Mouse (Mus musculus): ENCODE results near the gene Aplp1. TPM values are rescaled to one million over a fixed set of nuclear protein-coding genes. Genes with fewer than 3 reads are reported as not detected.

The Aplp1 gene
- polyA plus RNA-seq, 1 experiment from 2014 or later, result 50.4 TPM

DNA sequence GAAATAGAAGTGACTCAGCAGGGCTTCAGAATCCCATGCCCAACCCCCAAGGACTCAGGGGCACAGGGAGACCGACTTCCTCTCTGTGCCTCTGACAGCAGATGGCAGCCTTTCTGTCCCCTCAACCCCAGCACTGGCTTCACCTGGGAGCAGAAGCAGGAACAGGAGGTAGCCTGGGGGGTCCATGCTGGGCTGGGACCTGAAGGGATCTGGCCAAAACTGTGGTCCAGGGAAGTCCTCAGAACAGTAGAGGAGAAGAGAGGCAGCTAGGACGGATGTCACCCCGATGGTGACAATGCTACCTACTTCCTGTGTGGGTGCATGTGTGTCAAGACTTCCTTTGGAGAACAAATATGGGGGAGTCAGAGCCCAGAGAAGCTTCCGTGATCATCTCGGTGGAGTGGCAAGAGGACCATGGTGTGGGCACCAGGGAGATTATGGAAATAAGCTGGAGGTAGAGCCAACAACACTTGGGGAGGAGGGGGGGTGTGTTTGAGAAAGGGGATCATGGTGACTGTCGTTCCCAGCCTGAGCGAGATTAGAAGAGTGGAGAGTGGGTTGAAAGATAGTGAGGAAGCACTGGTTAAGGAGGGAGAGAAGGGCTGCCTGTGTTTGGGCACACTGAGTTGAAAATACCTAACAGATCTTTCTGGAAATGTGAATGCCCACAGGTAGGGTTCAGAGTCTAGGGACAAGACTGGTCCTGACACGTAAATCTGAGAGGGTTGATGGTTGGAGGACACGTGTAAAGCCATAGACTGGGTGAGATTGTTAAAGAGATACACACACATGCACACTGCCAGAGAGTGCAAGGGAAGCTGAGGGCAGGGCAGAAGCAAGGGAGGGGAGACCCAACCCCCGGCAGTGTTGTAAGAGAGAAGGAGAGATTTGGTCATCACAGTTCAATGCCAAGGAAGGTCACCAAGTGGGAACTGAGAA is 25.5 kb downstream of the Aplp1 start, which contains the start of gene Hcst:
Gene Hcst (minus strand): TSS at position 294 of the 939 bp plus-strand sequence.
- H3K4me1 ChIP-seq, result peaks cover 18% of the 10 kb centered on the region
- H3K4me3 ChIP-seq, result no peak within 1 kb of the TSS; the same call in 1 of the 2 replicates
- no peak within 1 kb of the TSS for H3K27ac ChIP-seq
- no peaks in the 10 kb centered on the region for H3K36me3 ChIP-seq
- DNase-seq (ENCODE audit: low spot score), result no peak
- 59% methylated on average over 10 of the region's 10 CpGs for WGBS
- H3K27me3 ChIP-seq (ENCODE audit: insufficient read depth, poor library complexity, severe bottlenecking), result peaks cover 33% of the 10 kb centered on the region; the same call in 1 of the 2 replicates
- H3K9me3 ChIP-seq, result no peaks in the 10 kb centered on the region

DNA sequence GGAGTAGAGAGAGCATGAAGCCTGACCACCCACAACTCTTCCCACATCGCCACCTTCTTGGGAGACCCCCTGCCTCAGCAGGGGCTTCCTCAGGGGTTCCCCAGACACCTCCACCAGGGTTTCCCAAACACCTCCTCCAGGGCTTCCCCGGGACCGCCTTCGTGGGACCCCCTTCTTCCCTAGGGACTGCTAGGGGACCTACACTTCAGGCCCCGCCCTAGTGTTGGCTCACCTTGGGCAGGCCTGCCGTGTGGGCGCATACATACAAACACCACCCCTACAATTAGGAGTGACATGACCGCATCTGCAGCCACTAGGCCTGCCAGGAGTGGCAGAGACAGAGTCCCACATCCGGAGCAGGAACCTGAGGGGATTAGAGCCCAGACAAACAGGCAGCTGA is 27.5 kb downstream of the Aplp1 start:
- 66% methylated on average over 9 of the region's 9 CpGs for WGBS
- peaks cover 17% of the 10 kb centered on the region for H3K4me1 ChIP-seq
- H3K4me3 ChIP-seq, result no peak overlapping the region
- no peak for DNase-seq (ENCODE audit: low spot score)
- no peaks in the 10 kb centered on the region for H3K9me3 ChIP-seq
- peaks cover 22% of the 10 kb centered on the region; the same call in 1 of the 2 replicates for H3K27me3 ChIP-seq (ENCODE audit: insufficient read depth, poor library complexity, severe bottlenecking)
- H3K36me3 ChIP-seq, result no peaks in the 10 kb centered on the region
- H3K27ac ChIP-seq, result no peak overlapping the region

DNA sequence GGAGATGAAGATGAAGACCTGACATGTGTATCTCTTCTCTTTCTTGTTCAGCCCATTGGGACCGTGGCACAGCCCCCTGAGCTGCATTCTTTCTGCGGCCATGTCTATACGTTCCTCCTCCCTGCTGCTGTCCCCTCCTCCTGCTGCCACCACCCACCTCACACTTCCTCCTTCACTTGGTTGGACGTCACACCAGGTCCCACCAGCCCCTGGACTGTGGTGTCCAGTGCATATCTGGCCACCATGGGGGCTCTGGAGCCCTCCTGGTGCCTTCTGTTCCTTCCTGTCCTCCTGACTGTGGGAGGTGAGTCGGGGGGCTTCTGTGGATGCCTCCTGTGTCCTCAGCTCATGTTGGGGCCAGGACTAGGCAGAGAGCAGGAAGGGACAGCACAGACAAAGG is 31.7 kb downstream of the Aplp1 start, which contains the start of gene Tyrobp:
Gene Tyrobp (plus strand): TSS at position 165 of the 400 bp plus-strand sequence.
- Histone ChIP-seq H3K36me3 (no peaks in the 10 kb centered on the region), H3K4me3 (no peak within 1 kb of the TSS), H3K9me3 (no peaks in the 10 kb centered on the region), H3K4me1 (no peaks in the 10 kb centered on the region), H3K27me3 (ENCODE audit: insufficient read depth, poor library complexity, severe bottlenecking) (no peaks in the 10 kb centered on the region), H3K27ac (no peak within 1 kb of the TSS)
- WGBS, result 63% methylated on average over 5 of the region's 5 CpGs
- DNase-seq (ENCODE audit: low spot score), result no peak

DNA sequence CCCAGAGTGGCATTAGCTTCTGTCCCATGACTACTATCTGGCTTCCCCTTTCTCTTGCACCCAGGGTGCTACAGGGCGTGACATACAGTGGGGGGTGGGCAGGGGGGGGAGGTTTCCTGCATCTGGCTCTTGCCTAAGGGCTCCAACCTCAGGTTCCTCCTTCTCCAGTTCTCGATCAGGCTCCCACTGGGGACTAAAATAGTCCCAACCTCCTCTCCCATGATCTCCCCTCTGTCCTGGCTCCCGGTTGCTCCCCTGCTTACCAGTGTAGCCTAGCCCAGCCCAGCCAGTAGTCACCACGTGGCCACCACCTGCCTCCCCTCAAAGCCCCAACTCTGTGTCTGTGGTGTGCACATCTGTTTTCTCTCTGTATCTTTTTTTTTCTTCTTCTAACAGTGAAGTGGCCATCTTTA is 32.6 kb downstream of the Aplp1 start:
- 44% methylated on average over 4 of the region's 4 CpGs for WGBS
- no peaks in the 10 kb centered on the region for H3K4me1 ChIP-seq
- H3K36me3 ChIP-seq, result no peaks in the 10 kb centered on the region
- DNase-seq (ENCODE audit: low spot score), result no peak
- no peaks in the 10 kb centered on the region for H3K27me3 ChIP-seq (ENCODE audit: insufficient read depth, poor library complexity, severe bottlenecking)
- no peak overlapping the region for H3K4me3 ChIP-seq
- no peaks in the 10 kb centered on the region for H3K9me3 ChIP-seq
- no peak overlapping the region for H3K27ac ChIP-seq

DNA sequence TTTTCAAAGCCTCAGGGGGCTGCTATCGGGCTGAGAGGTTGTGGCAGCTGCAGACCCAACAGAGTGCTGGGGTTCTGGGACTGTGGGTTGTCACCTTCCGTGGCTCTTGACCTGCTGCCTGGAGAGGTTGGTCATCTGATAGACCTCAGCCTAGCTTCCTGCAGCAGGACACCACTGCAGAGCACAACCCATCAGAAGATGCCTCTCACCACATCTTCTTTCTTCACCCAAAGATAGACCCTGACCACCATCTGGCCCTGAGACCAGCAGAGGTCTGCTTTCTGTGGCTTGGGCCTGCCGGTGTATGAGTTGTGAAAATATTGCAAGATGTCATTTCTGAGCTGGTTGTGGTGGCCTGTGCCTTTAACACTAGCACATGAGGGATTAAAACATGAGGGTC is 34.3 kb downstream of the Aplp1 start:
- no peak for DNase-seq (ENCODE audit: low spot score)
- no peak overlapping the region for H3K27ac ChIP-seq
- no peaks in the 10 kb centered on the region for H3K27me3 ChIP-seq (ENCODE audit: insufficient read depth, poor library complexity, severe bottlenecking)
- no peaks in the 10 kb centered on the region for H3K36me3 ChIP-seq
- 57% methylated on average over 3 of the region's 3 CpGs for WGBS
- H3K4me1 ChIP-seq, result no peaks in the 10 kb centered on the region
- no peak overlapping the region for H3K4me3 ChIP-seq
- no peaks in the 10 kb centered on the region for H3K9me3 ChIP-seq

DNA sequence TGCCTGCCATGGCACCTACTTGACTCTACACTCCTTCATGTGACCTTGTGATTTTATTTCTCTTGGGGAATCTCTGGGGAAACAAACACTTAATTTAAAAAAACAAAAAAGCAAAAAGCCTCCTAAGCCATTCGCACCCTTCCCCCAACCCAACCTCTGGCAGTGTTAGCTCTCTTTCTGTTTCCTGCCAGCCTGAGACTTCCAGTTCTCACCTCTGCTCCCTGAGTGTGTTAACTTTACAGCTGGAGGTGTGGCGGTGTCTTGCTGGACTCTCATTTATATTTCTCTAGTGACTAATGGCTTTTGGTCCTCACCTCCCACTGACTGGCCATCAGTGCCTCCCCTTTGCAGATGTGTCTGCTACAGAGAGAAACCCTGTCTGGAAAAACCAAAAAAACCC is 35.5 kb downstream of the Aplp1 start:
- H3K36me3 ChIP-seq, result no peaks in the 10 kb centered on the region
- 53% methylated on average over 2 of the region's 2 CpGs for WGBS

DNA sequence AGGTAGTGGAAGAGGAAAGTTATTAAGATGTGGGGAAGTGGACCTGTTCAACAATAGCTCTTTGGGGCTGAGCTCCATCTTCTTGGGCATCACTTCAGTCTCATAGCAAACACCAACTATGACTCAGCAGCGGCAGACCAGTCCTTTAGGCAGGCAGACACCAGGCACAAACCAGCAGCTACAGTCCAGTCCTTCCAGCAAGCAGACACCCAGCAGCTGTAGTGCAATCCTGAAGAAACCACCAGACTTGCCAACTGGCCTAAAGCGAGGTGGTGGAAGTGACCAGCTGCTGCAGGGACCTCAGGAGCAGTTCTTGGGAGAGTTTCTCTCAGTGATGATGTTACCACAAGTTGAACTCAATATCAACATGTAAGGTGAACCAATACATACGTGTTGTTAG is 36.7 kb downstream of the Aplp1 start:
- DNase-seq (ENCODE audit: low spot score), result no peak
- Histone ChIP-seq H3K36me3 (no peaks in the 10 kb centered on the region), H3K4me1 (no peaks in the 10 kb centered on the region), H3K27me3 (ENCODE audit: insufficient read depth, poor library complexity, severe bottlenecking) (no peaks in the 10 kb centered on the region), H3K27ac (no peak overlapping the region), H3K9me3 (no peaks in the 10 kb centered on the region), H3K4me3 (no peak overlapping the region)
- WGBS, result 77% methylated on average over 3 of the region's 3 CpGs

More for the DNA sequence above, 35.5 kb downstream of the Aplp1 start:
- no peak for DNase-seq (ENCODE audit: low spot score)
- H3K4me1 ChIP-seq, result no peaks in the 10 kb centered on the region
- no peaks in the 10 kb centered on the region for H3K27me3 ChIP-seq (ENCODE audit: insufficient read depth, poor library complexity, severe bottlenecking)
- H3K9me3 ChIP-seq, result no peaks in the 10 kb centered on the region
- H3K27ac ChIP-seq, result no peak overlapping the region
- no peak overlapping the region for H3K4me3 ChIP-seq

DNA sequence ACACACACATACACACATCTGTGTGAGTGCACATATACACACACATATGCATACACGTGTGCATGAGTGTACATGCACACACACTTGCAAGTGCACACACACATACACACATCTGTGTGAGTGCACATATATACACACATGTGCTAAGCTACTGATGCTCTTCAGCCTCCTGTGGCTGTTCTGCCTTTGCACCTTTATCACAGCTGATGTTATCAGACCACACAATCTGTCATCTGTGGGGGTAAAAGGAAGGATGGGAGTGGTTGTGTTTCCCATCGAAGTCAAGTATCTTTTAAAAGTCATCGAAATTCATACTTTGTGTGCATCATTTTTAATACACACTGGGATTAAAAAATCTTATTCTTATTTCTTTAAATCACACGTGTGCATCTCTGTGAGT is 43.0 kb downstream of the Aplp1 start:
- DNase-seq (ENCODE audit: low spot score), result no peak
- 65% methylated on average over 4 of the region's 4 CpGs for WGBS
- Histone ChIP-seq H3K36me3 (no peaks in the 10 kb centered on the region), H3K27ac (no peak overlapping the region), H3K4me3 (no peak overlapping the region), H3K4me1 (no peaks in the 10 kb centered on the region), H3K9me3 (no peaks in the 10 kb centered on the region), H3K27me3 (ENCODE audit: insufficient read depth, poor library complexity, severe bottlenecking) (no peaks in the 10 kb centered on the region)

DNA sequence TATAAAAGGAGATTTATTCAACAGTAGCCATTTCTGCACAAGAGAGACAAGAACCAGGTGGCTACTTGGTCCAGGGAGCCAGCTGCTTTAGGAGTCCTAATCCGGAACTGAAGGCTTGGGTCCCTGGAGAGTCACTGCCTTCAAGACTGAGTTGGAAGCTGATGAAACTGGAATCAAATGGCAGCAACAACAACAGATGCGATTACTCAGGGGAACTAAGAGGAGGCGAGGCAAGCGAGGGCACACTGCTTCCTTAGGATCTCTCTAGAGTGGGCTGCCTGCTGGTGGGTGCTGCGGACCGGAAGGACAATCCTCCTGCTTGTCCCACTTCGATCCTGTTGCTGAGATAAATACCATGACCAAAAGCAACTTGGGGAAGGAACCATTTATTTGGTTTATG is 45.7 kb downstream of the Aplp1 start:
- Histone ChIP-seq H3K4me1 (no peaks in the 10 kb centered on the region), H3K27ac (no peak overlapping the region), H3K27me3 (ENCODE audit: insufficient read depth, poor library complexity, severe bottlenecking) (no peaks in the 10 kb centered on the region), H3K9me3 (no peaks in the 10 kb centered on the region), H3K36me3 (no peaks in the 10 kb centered on the region), H3K4me3 (no peak overlapping the region)
- no peak for DNase-seq (ENCODE audit: low spot score)
- 55% methylated on average over 7 of the region's 7 CpGs for WGBS

DNA sequence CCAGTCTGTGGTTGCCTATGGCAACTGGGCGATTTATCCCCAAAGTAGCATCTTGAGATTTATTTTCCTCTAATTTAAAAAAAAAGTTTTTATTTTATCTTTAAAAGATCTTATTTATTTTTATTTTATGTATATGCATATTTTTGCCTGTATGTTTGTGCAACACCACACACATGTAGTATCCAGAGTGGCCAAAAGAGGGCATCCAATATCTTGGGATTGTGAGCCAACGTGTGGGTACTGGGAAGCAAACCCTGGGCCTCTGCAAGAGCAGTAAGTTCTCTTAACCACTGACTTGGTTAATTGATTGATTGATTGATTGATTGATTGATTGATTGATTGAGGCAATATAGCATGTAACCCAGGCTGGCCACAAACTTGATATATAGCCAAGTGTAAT is 50.5 kb downstream of the Aplp1 start:
- 47% methylated on average over 2 of the region's 2 CpGs for WGBS
- no peak for DNase-seq (ENCODE audit: low spot score)
- Histone ChIP-seq H3K9me3 (no peaks in the 10 kb centered on the region), H3K27me3 (ENCODE audit: insufficient read depth, poor library complexity, severe bottlenecking) (no peaks in the 10 kb centered on the region), H3K4me1 (no peaks in the 10 kb centered on the region), H3K27ac (no peak overlapping the region), H3K4me3 (no peak overlapping the region), H3K36me3 (no peaks in the 10 kb centered on the region)

DNA sequence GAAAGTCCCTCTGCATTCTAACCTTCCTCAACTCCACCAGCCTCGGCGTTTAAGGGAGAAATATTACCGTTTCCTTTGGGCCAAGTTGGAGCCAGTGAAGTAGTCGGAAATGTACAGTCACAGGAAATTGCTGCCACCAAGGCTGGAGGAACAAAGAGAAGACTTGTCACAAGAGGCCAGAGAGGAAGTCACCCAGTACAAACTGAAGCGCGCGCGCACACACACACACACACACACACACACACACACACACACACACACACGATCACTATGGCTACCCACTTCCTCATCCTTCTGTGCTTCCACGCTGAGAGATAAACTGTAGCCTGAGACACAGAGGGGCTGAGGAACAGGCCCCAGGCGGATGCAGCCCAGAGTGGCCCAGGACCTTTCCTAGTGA is 51.0 kb downstream of the Aplp1 start:
- 51% methylated on average over 11 of the region's 11 CpGs for WGBS
- no peaks in the 10 kb centered on the region for H3K9me3 ChIP-seq
- H3K4me3 ChIP-seq, result no peak overlapping the region
- peak overlapping the region; percentile 62; the same call in 1 of the 2 replicates for H3K27ac ChIP-seq
- peak; percentile 88 for DNase-seq (ENCODE audit: low spot score)
- no peaks in the 10 kb centered on the region for H3K27me3 ChIP-seq (ENCODE audit: insufficient read depth, poor library complexity, severe bottlenecking)
- H3K4me1 ChIP-seq, result no peaks in the 10 kb centered on the region
- no peaks in the 10 kb centered on the region for H3K36me3 ChIP-seq

DNA sequence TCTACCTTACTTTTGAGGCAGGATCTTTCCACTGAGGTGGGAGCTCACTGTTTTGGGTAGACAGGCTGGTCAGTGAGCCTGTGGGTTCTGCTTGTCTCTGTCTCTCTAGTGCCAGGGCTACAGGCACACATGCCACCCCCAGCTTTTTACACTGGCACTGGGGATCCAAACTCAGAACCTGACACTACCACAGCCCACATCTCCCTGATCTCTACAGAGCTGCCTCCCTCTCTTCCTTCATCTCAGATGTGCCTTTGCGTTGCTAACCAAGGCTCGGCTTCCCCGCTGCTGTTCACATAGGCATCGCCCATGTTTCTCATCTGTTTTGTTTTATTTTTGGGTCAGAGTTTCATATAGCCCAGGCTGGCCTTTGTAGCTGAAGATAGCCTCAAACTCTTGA is 51.7 kb downstream of the Aplp1 start:
- no peaks in the 10 kb centered on the region for H3K27me3 ChIP-seq (ENCODE audit: insufficient read depth, poor library complexity, severe bottlenecking)
- peak overlapping the region; percentile 62 for H3K27ac ChIP-seq
- no peak overlapping the region for H3K4me3 ChIP-seq
- no peaks in the 10 kb centered on the region for H3K36me3 ChIP-seq
- DNase-seq (ENCODE audit: low spot score), result no peak
- no peaks in the 10 kb centered on the region for H3K4me1 ChIP-seq
- no peaks in the 10 kb centered on the region for H3K9me3 ChIP-seq
- WGBS, result 82% methylated on average over 4 of the region's 4 CpGs

DNA sequence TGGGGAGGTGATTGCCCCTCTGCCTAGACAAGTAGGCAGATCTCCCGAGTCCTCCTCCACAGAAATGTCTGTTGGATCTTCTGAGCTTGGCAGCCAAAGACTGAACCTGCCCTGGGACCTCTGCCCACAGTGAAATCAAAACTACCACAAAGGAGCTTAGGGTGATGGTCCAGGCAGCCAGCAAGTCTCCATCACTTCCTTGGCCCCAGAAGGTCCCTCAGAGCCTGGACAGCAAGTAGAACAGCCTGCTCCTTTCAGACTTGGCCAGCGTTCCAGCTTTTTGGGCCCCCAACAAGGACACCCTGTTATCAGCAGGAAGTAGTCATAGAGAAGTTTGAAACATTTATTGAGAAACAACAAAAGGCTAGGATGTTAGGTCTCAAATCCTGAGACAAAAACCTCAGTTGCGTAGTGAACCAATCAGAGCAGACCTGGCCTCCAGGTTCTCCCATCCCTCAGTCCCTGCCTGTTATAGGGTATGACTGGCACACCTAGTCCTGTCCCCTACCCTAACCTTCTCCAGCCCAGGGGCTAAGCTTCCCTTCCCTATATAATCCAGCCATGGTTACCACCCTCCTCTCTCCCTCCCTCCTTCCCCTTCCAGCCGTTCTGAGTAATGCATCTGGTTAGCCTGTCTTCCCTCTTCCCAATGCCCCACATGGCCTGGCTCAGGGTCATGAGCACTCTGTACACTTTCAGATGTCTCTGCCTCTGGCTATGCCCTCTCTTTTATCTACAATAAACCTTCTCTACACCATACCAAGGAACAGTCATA is 52.4 kb downstream of the Aplp1 start:
- WGBS, result 70% methylated on average over 4 of the region's 4 CpGs
- Histone ChIP-seq H3K27me3 (ENCODE audit: insufficient read depth, poor library complexity, severe bottlenecking) (no peaks in the 10 kb centered on the region), H3K36me3 (no peaks in the 10 kb centered on the region), H3K4me3 (no peak overlapping the region), H3K4me1 (no peaks in the 10 kb centered on the region), H3K9me3 (no peaks in the 10 kb centered on the region), H3K27ac (peak overlapping the region; percentile 62; the same call in 1 of the 2 replicates)
- no peak for DNase-seq (ENCODE audit: low spot score)

Measured in heart, embryonic 10.5 days (tissue).